Mouse (Mus musculus): ENCODE measurements around the gene Xk. TPM values are rescaled to one million over a fixed set of nuclear protein-coding genes. Genes with fewer than 3 reads are reported as not detected.

Xk gene
- 1.4 TPM for total RNA-seq (2023)

DNA sequence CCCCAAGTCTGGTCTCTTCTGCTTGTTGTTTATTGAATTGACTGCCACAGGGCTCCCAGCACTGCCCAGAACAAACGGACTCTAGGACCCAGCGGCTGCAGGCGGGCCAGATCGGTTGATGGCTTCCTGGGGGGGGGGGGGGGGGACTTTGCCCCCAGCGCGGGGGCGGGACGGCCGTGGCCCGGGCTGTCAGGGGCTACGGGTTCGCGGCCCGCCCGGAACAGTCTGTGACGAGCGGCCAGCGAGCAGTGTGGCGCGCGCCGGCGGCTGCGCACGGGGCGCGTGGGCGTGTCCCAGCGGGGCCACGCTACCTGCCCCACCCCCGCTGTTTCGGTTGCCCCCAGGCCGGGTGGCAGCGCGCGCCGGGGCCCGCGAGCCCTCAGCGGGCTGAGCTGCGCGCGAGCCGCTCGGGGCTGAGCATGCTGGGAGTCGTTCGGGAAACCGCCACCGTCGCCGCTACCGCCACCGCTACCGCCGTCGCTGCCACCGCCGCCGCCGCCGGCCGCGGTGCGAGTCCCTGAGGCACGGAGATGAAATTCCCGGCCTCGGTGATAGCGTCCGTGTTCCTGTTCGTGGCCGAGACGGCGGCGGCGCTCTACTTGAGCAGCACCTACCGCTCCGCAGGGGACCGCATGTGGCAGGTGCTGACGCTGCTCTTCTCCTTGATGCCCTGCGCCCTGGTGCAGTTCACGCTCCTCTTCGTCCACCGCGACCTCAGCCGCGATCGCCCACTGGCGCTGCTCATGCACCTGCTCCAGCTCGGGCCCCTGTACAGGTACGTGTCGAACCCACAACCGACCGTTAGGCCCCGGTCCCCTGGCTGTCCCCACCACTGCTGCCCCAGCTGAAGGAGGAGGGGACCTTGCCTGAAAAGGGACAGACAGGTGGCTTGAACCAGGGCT, at the start of gene Xk:
TSS of gene Xk (plus strand) at position 297 of the 902 bp plus-strand sequence.

DNA sequence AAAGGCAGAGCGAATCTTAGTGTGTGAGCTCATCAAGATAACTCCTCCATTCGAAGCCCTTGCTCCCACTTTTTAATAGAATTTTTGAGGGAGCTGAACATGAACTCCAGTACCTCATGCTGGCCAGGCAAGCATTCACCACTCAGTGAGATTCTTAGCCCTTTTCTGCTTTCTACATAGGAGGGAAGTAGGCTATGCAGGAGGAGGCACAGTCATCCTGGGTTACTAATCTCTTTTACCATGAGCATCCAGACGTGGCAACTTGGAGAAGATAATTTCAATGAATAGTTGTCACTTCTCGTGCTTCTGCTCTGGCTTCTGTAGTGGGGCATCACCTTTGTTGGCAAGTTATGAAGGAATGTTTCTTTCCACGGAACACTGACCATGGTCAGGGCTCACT, 15.8 kb upstream of the Xk start, which contains the start of gene Gm14862:
TSS of gene Gm14862 (minus strand) at position 134 of the 400 bp plus-strand sequence.

DNA sequence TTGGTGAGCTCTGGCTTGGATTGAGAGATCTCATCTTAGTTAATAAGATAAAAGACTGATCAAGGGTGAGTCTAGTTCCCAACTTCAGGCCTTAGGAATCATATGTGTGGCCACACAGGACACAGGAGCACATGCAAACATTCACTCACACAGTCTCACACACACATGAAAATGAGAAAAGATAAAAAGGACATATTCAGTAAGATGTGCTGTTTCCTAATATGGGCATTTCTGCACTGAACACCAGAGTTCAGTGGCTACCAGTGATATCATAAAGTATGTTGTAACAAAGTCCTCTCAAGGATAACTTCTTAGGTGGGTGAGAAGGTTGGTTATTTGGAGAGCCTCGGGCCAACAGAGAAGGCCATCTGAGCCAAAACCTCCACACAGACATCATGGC, 10.9 kb downstream of the Xk start, which contains the start of gene H2al1m:
TSS of gene H2al1m (plus strand) at position 301 of the 400 bp plus-strand sequence.

DNA sequence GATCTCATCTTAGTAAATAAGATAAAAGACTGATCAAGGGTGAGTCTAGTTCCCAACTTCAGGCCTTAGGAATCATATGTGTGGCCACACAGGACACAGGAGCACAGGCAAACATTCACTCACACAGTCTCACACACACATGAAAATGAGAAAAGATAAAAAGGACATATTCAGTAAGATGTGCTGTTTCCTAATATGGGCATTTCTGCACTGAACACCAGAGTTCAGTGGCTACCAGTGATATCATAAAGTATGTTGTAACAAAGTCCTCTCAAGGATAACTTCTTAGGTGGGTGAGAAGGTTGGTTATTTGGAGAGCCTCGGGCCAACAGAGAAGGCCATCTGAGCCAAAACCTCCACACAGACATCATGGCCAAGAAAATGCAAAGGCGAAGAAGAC, 77.8 kb downstream of the Xk start, which contains the start of gene H2al1k:
TSS of gene H2al1k (plus strand) at position 301 of the 400 bp plus-strand sequence.

Other genes starting within 250 kb of the Xk start
- not detected for gene Fthl17e, start 239.3 kb upstream of the Xk start, total RNA-seq (2023)
- gene Fthl17f, start 209.7 kb upstream of the Xk start, total RNA-seq (2023): not detected
- gene 4930402K13Rik, start 168.2 kb upstream of the Xk start, total RNA-seq (2023): not detected
- gene Lancl3, start 72.9 kb upstream of the Xk start, total RNA-seq (2023): not detected
- not detected for gene Gm14862, start 15.9 kb upstream of the Xk start, total RNA-seq (2023)
- 2.5 TPM for gene H2al1m, start 11.0 kb downstream of the Xk start, total RNA-seq (2023)
- gene H2al1k, start 77.9 kb downstream of the Xk start, total RNA-seq (2023): not detected
- 30.5 TPM for gene Cybb, start 215.0 kb downstream of the Xk start, total RNA-seq (2023)

Measured in CD4-positive naive resting alpha-beta T cell, adult 76 days (primary cell).